Mouse (Mus musculus) kidney, postnatal 0 days (tissue): Measurements from ENCODE around the gene Gm340. TPM values are rescaled to one million over a fixed set of nuclear protein-coding genes. Genes with fewer than 3 reads are reported as not detected.

ENCODE experiments used
- ATAC-seq: fragments of 200-750 bp; cut with Nextera tagmentation; replicated peaks from 2 replicates; pipeline ENCODE4 v1.8.0; 2017; ENCODE audit warnings: low read depth, moderate number of reproducible peaks, moderate TSS enrichment, moderate library complexity; ENCODE audit not compliant: low FRiP score
- DNase-seq: peaks from one replicate; pipeline ENCODE4 v3.0.0-alpha.2; 2016; ENCODE audit warnings: low spot score
- H3K27ac ChIP-seq: fragments of 300-500 bp; sonication (generic); 2 replicates; pipeline ENCODE4 v1.5.1; 2014; ENCODE audit warnings: mild to moderate bottlenecking
- H3K27me3 ChIP-seq: fragments of 300-500 bp; sonication (generic); 2 replicates; pipeline ENCODE4 v1.6.1; 2014; ENCODE audit warnings: low read length, mixed read lengths; ENCODE audit not compliant: insufficient read depth
- H3K36me3 ChIP-seq: fragments of 300-500 bp; sonication (generic); 2 replicates; pipeline ENCODE4 v1.6.1; 2014; ENCODE audit warnings: low read length, mixed read lengths; ENCODE audit not compliant: insufficient read depth
- H3K4me1 ChIP-seq: fragments of 300-500 bp; sonication (generic); replicated peaks from 2 replicates; pipeline ENCODE4 v1.6.1; 2014; ENCODE audit warnings: antibody characterized with exemption, low read length, mixed read lengths; ENCODE audit not compliant: insufficient read depth
- H3K4me2 ChIP-seq: fragments of 300-500 bp; sonication (generic); 2 replicates; pipeline ENCODE4 v1.6.1; 2014; ENCODE audit warnings: mild to moderate bottlenecking, low read length, moderate library complexity, mixed read lengths
- H3K4me3 ChIP-seq: fragments of 300-500 bp; sonication (generic); replicated peaks from 2 replicates; pipeline ENCODE4 v1.5.1; 2014; ENCODE audit warnings: low read depth, low read length
- H3K9ac ChIP-seq: fragments of 300-500 bp; sonication (generic); 2 replicates; pipeline ENCODE4 v1.6.1; 2014; ENCODE audit warnings: low read depth, low read length
- H3K9me3 ChIP-seq: fragments of 300-500 bp; sonication (generic); replicated peaks from 2 replicates; pipeline ENCODE4 v1.6.1; 2016; ENCODE audit warnings: low read length, inconsistent platforms, mixed read lengths
- CTCF ChIP-seq: IDR thresholded peaks from 2 replicates; pipeline ENCODE4 v1.5.1; 2016; ENCODE audit warnings: antibody characterized with exemption, low read depth, mild to moderate bottlenecking, moderate library complexity
- WGBS: fragments of 180-500 bp; shearing (Covaris S2); extraction: QIAGEN DNeasy Blood & Tissue Kit; methylation state at CpG from one replicate; pipeline ENCODE4 v1.1.7; 2014; 5-methylcytosine and 5-hydroxymethylcytosine counted together
- polyA plus RNA-seq: library from polyadenylated mRNA; unstranded; fragments of >200 nt; fragmentation: Nextera tagmentation; extraction: Ambion mirVana; gene quantifications from 2 replicates; pipeline ENCODE4 v1.2.1, GENCODE M21; 2015

Gm340 gene
- polyA plus RNA-seq, 1 experiment from 2014 or later = 1.4 TPM

GRCm38 (mm10) chr19:41606208-41606987 is 24.2 kb downstream of the Gm340 start:
- H3K4me2 ChIP-seq = no peak overlapping the region
- no peak overlapping the region for H3K27ac ChIP-seq
- no peaks in the 10 kb centered on the region for H3K27me3 ChIP-seq
- H3K36me3 ChIP-seq = no peaks in the 10 kb centered on the region
- no peak for TF ChIP-seq CTCF
- H3K9ac ChIP-seq = no peak overlapping the region
- WGBS = 67% methylated on average over 10 of the region's 10 CpGs
- DNase-seq = no peak
- H3K4me1 ChIP-seq = no peaks in the 10 kb centered on the region
- H3K4me3 ChIP-seq = no peak overlapping the region
- no peak for ATAC-seq
- H3K9me3 ChIP-seq = no peaks in the 10 kb centered on the region

- Histone ChIP-seq H3K36me3 (no peaks in the 10 kb centered on the region), H3K9ac (no peak overlapping the region), H3K4me3 (no peak overlapping the region), H3K4me1 (no peaks in the 10 kb centered on the region), H3K4me2 (no peak overlapping the region), H3K27ac (no peak overlapping the region), H3K9me3 (no peaks in the 10 kb centered on the region), H3K27me3 (no peaks in the 10 kb centered on the region)
- no peak for DNase-seq
- TF ChIP-seq CTCF = no peak
- no peak for ATAC-seq
- WGBS = 64% methylated on average over 6 of the region's 6 CpGs
Measured at GRCm38 (mm10) chr19:41611683-41612082, 29.5 kb downstream of the Gm340 start.

GRCm38 (mm10) chr19:41613325-41614087 is 31.3 kb downstream of the Gm340 start:
- DNase-seq = no peak
- no peaks in the 10 kb centered on the region for H3K27me3 ChIP-seq
- H3K27ac ChIP-seq = no peak overlapping the region
- 45% methylated on average over 16 of the region's 16 CpGs for WGBS
- H3K9me3 ChIP-seq = no peaks in the 10 kb centered on the region
- no peaks in the 10 kb centered on the region for H3K4me1 ChIP-seq
- H3K4me3 ChIP-seq = no peak overlapping the region
- no peaks in the 10 kb centered on the region for H3K36me3 ChIP-seq
- no peak for TF ChIP-seq CTCF
- no peak overlapping the region for H3K4me2 ChIP-seq
- no peak overlapping the region for H3K9ac ChIP-seq
- ATAC-seq = no peak

GRCm38 (mm10) chr19:41615606-41616224 is 33.5 kb downstream of the Gm340 start:
- Histone ChIP-seq H3K4me3 (no peak overlapping the region), H3K9me3 (no peaks in the 10 kb centered on the region), H3K27me3 (no peaks in the 10 kb centered on the region), H3K9ac (no peak overlapping the region), H3K27ac (no peak overlapping the region), H3K36me3 (no peaks in the 10 kb centered on the region), H3K4me2 (no peak overlapping the region), H3K4me1 (no peaks in the 10 kb centered on the region)
- WGBS = 52% methylated on average over 11 of the region's 11 CpGs
- TF ChIP-seq CTCF = no peak
- ATAC-seq = no peak
- DNase-seq = no peak

GRCm38 (mm10) chr19:41616274-41616673 is 34.1 kb downstream of the Gm340 start:
- Histone ChIP-seq H3K36me3 (no peaks in the 10 kb centered on the region), H3K27me3 (no peaks in the 10 kb centered on the region), H3K4me1 (no peaks in the 10 kb centered on the region), H3K27ac (no peak overlapping the region), H3K4me3 (no peak overlapping the region), H3K9ac (no peak overlapping the region), H3K9me3 (no peaks in the 10 kb centered on the region), H3K4me2 (no peak overlapping the region)
- DNase-seq (no peak), ATAC-seq (no peak)
- WGBS = 87% methylated on average over 6 of the region's 6 CpGs
- TF ChIP-seq CTCF = no peak

GRCm38 (mm10) chr19:41617102-41617501 is 34.9 kb downstream of the Gm340 start:
- Histone ChIP-seq H3K4me1 (no peaks in the 10 kb centered on the region), H3K9ac (no peak overlapping the region), H3K27ac (no peak overlapping the region), H3K4me3 (no peak overlapping the region), H3K36me3 (no peaks in the 10 kb centered on the region), H3K9me3 (no peaks in the 10 kb centered on the region), H3K4me2 (no peak overlapping the region), H3K27me3 (no peaks in the 10 kb centered on the region)
- ATAC-seq (no peak), DNase-seq (no peak)
- 82% methylated on average over 13 of the region's 13 CpGs for WGBS
- TF ChIP-seq CTCF = no peak
